Mouse (Mus musculus): ENCODE data around the gene Arhgap23. TPM values are rescaled to one million over a fixed set of nuclear protein-coding genes. Genes with fewer than 3 reads are reported as not detected.
A peak's percentile ranks its signal among the peaks of the same experiment; 100 is the strongest.

Arhgap23 gene
- polyA plus RNA-seq, 1 experiment from 2014 or later, result 8.5 TPM

- Histone ChIP-seq H3K9ac (no peak overlapping the region), H3K9me3 (ENCODE audit: control insufficient read depth, low read length) (no peaks in the 10 kb centered on the region), H3K4me2 (replicated peaks) (peak overlapping the region; percentile 17)
Measured at GRCm38 (mm10) chr11:97511661-97512369, 96.5 kb downstream of the Arhgap23 start.

GRCm38 (mm10) chr11:97512511-97512910 lies 97.2 kb downstream of the Arhgap23 start:
- WGBS, result 13% methylated on average over 6 of the region's 6 CpGs

More at GRCm38 (mm10) chr11:97511661-97512369, 96.5 kb downstream of the Arhgap23 start:
- DNase-seq (ENCODE audit: low spot score) (no peak), ATAC-seq (ENCODE audit: low FRiP score) (no peak)
- peaks cover 24% of the 10 kb centered on the region for H3K36me3 ChIP-seq (replicated peaks; ENCODE audit: control insufficient read depth, insufficient read depth)
- H3K27ac ChIP-seq, result 0 out of 2 replicates have a peak overlapping the region, but pooled peaks have one; percentile 9
- H3K27me3 ChIP-seq (ENCODE audit: control insufficient read depth, insufficient read depth, low read length), result no peaks in the 10 kb centered on the region
- peaks cover 11% of the 10 kb centered on the region for H3K4me1 ChIP-seq (replicated peaks; ENCODE audit: control insufficient read depth, insufficient read depth, low read length)
- no peak overlapping the region for H3K4me3 ChIP-seq (replicated peaks; ENCODE audit: low read length)
- WGBS, result 41% methylated on average over 13 of the region's 13 CpGs

GRCm38 (mm10) chr11:97513066-97513465 lies 97.7 kb downstream of the Arhgap23 start:
- WGBS, result 75% methylated on average over 3 of the region's 3 CpGs
- Histone ChIP-seq H3K4me1 (replicated peaks; ENCODE audit: control insufficient read depth, insufficient read depth, low read length) (peaks cover 11% of the 10 kb centered on the region), H3K4me3 (replicated peaks; ENCODE audit: low read length) (no peak overlapping the region), H3K27me3 (ENCODE audit: control insufficient read depth, insufficient read depth, low read length) (no peaks in the 10 kb centered on the region), H3K27ac (no peak overlapping the region), H3K4me2 (replicated peaks) (no peak overlapping the region), H3K9ac (no peak overlapping the region), H3K9me3 (ENCODE audit: control insufficient read depth, low read length) (no peaks in the 10 kb centered on the region), H3K36me3 (replicated peaks; ENCODE audit: control insufficient read depth, insufficient read depth) (peaks cover 36% of the 10 kb centered on the region)
- DNase-seq (ENCODE audit: low spot score) (no peak), ATAC-seq (ENCODE audit: low FRiP score) (no peak)

More at GRCm38 (mm10) chr11:97512511-97512910, 97.2 kb downstream of the Arhgap23 start:
- Histone ChIP-seq H3K4me1 (replicated peaks; ENCODE audit: control insufficient read depth, insufficient read depth, low read length) (peaks cover 11% of the 10 kb centered on the region), H3K27ac (no peak overlapping the region), H3K4me3 (replicated peaks; ENCODE audit: low read length) (no peak overlapping the region), H3K9me3 (ENCODE audit: control insufficient read depth, low read length) (no peaks in the 10 kb centered on the region), H3K9ac (no peak overlapping the region), H3K36me3 (replicated peaks; ENCODE audit: control insufficient read depth, insufficient read depth) (peaks cover 31% of the 10 kb centered on the region), H3K4me2 (replicated peaks) (no peak overlapping the region), H3K27me3 (ENCODE audit: control insufficient read depth, insufficient read depth, low read length) (no peaks in the 10 kb centered on the region)
- DNase-seq (ENCODE audit: low spot score) (no peak), ATAC-seq (ENCODE audit: low FRiP score) (no peak)

- Histone ChIP-seq H3K4me3 (replicated peaks; ENCODE audit: low read length) (no peak overlapping the region), H3K4me1 (replicated peaks; ENCODE audit: control insufficient read depth, insufficient read depth, low read length) (peaks cover 15% of the 10 kb centered on the region), H3K27me3 (ENCODE audit: control insufficient read depth, insufficient read depth, low read length) (no peaks in the 10 kb centered on the region), H3K27ac (no peak overlapping the region), H3K4me2 (replicated peaks) (no peak overlapping the region), H3K9ac (no peak overlapping the region), H3K9me3 (ENCODE audit: control insufficient read depth, low read length) (no peaks in the 10 kb centered on the region), H3K36me3 (replicated peaks; ENCODE audit: control insufficient read depth, insufficient read depth) (peaks cover 98% of the 10 kb centered on the region)
- DNase-seq (ENCODE audit: low spot score) (no peak), ATAC-seq (ENCODE audit: low FRiP score) (no peak)
- 92% methylated on average over 7 of the region's 7 CpGs for WGBS
Measured at GRCm38 (mm10) chr11:97520541-97520940, 105.2 kb downstream of the Arhgap23 start.

- H3K4me2 ChIP-seq (replicated peaks), result no peak overlapping the region
- H3K27ac ChIP-seq, result no peak overlapping the region
- ATAC-seq (ENCODE audit: low FRiP score) (no peak), DNase-seq (ENCODE audit: low spot score) (no peak)
- no peak overlapping the region for H3K4me3 ChIP-seq (replicated peaks; ENCODE audit: low read length)
- peaks cover 15% of the 10 kb centered on the region for H3K4me1 ChIP-seq (replicated peaks; ENCODE audit: control insufficient read depth, insufficient read depth, low read length)
- no peaks in the 10 kb centered on the region for H3K27me3 ChIP-seq (ENCODE audit: control insufficient read depth, insufficient read depth, low read length)
- no peaks in the 10 kb centered on the region for H3K9me3 ChIP-seq (ENCODE audit: control insufficient read depth, low read length)
- H3K36me3 ChIP-seq (replicated peaks; ENCODE audit: control insufficient read depth, insufficient read depth), result peaks cover 100% of the 10 kb centered on the region
- H3K9ac ChIP-seq, result no peak overlapping the region
- 81% methylated on average over 29 of the region's 29 CpGs for WGBS
Measured at GRCm38 (mm10) chr11:97521741-97522474, 106.6 kb downstream of the Arhgap23 start.

GRCm38 (mm10) chr11:97523107-97523506 lies 107.8 kb downstream of the Arhgap23 start:
- DNase-seq (ENCODE audit: low spot score) (no peak), ATAC-seq (ENCODE audit: low FRiP score) (no peak)
- Histone ChIP-seq H3K27me3 (ENCODE audit: control insufficient read depth, insufficient read depth, low read length) (no peaks in the 10 kb centered on the region), H3K9ac (no peak overlapping the region), H3K4me3 (replicated peaks; ENCODE audit: low read length) (no peak overlapping the region), H3K4me2 (replicated peaks) (no peak overlapping the region), H3K27ac (peak overlapping the region; percentile 64; the same call in 1 of the 2 replicates), H3K9me3 (ENCODE audit: control insufficient read depth, low read length) (no peaks in the 10 kb centered on the region), H3K36me3 (replicated peaks; ENCODE audit: control insufficient read depth, insufficient read depth) (peaks cover 88% of the 10 kb centered on the region), H3K4me1 (replicated peaks; ENCODE audit: control insufficient read depth, insufficient read depth, low read length) (peaks cover 15% of the 10 kb centered on the region)
- WGBS, result 89% methylated on average over 14 of the region's 14 CpGs

- WGBS, result 6% methylated on average over 1 of the region's 1 CpGs
- Histone ChIP-seq H3K36me3 (replicated peaks; ENCODE audit: control insufficient read depth, insufficient read depth) (peaks cover 88% of the 10 kb centered on the region), H3K4me2 (replicated peaks) (no peak overlapping the region), H3K27me3 (ENCODE audit: control insufficient read depth, insufficient read depth, low read length) (no peaks in the 10 kb centered on the region), H3K9me3 (ENCODE audit: control insufficient read depth, low read length) (no peaks in the 10 kb centered on the region), H3K9ac (no peak overlapping the region), H3K4me1 (replicated peaks; ENCODE audit: control insufficient read depth, insufficient read depth, low read length) (peaks cover 15% of the 10 kb centered on the region), H3K4me3 (replicated peaks; ENCODE audit: low read length) (no peak overlapping the region), H3K27ac (peak overlapping the region; percentile 64)
- DNase-seq (ENCODE audit: low spot score) (no peak), ATAC-seq (ENCODE audit: low FRiP score) (no peak)
Measured at GRCm38 (mm10) chr11:97523827-97524261, 108.5 kb downstream of the Arhgap23 start.

GRCm38 (mm10) chr11:97524306-97524705 lies 109.0 kb downstream of the Arhgap23 start:
- DNase-seq (ENCODE audit: low spot score), result no peak
- Histone ChIP-seq H3K4me1 (replicated peaks; ENCODE audit: control insufficient read depth, insufficient read depth, low read length) (peaks cover 15% of the 10 kb centered on the region), H3K27me3 (ENCODE audit: control insufficient read depth, insufficient read depth, low read length) (no peaks in the 10 kb centered on the region), H3K4me3 (replicated peaks; ENCODE audit: low read length) (no peak overlapping the region), H3K36me3 (replicated peaks; ENCODE audit: control insufficient read depth, insufficient read depth) (peaks cover 87% of the 10 kb centered on the region), H3K9ac (no peak overlapping the region), H3K4me2 (replicated peaks) (no peak overlapping the region), H3K9me3 (ENCODE audit: control insufficient read depth, low read length) (no peaks in the 10 kb centered on the region), H3K27ac (peak overlapping the region; percentile 64; the same call in 1 of the 2 replicates)
- 51% methylated on average over 9 of the region's 9 CpGs for WGBS
- ATAC-seq (ENCODE audit: low FRiP score), result no peak

GRCm38 (mm10) chr11:97525313-97525712 lies 110.0 kb downstream of the Arhgap23 start:
- no peak for ATAC-seq (ENCODE audit: low FRiP score)
- Histone ChIP-seq H3K9ac (no peak overlapping the region), H3K27ac (0 out of 2 replicates have a peak overlapping the region, but pooled peaks have one; percentile 14), H3K4me3 (replicated peaks; ENCODE audit: low read length) (no peak overlapping the region), H3K4me2 (replicated peaks) (no peak overlapping the region), H3K4me1 (replicated peaks; ENCODE audit: control insufficient read depth, insufficient read depth, low read length) (peaks cover 15% of the 10 kb centered on the region), H3K27me3 (ENCODE audit: control insufficient read depth, insufficient read depth, low read length) (no peaks in the 10 kb centered on the region), H3K9me3 (ENCODE audit: control insufficient read depth, low read length) (no peaks in the 10 kb centered on the region), H3K36me3 (replicated peaks; ENCODE audit: control insufficient read depth, insufficient read depth) (peaks cover 83% of the 10 kb centered on the region)
- DNase-seq (ENCODE audit: low spot score), result no peak
- 86% methylated on average over 6 of the region's 6 CpGs for WGBS

Data from hindbrain, embryonic 14.5 days (tissue).